Comparison of ENCODE assay signal across 20 mouse cellular contexts in genomic region chr8:91557041-91557587, GRCm38 (mm10).
"Had no signal": no experiment of that assay in that cellular context is flagged by ENCODE, and none has a peak within 500 bp of the region (broad histone marks: within the 10 kb centered on the region; RNA-seq: fewer than 3 reads in every experiment).

No protein-coding gene starts in this region.

- ATAC-seq: liver, postnatal 0 days; midbrain, embryonic 16.5 days had no signal

- H3K27me3 ChIP-seq: limb, embryonic 15.5 days; lung, embryonic 15.5 days; midbrain, embryonic 12.5 days; stomach, embryonic 15.5 days had no signal

- H3K36me3 ChIP-seq: lung, embryonic 15.5 days; midbrain, embryonic 12.5 days; neural tube, embryonic 13.5 days; stomach, embryonic 15.5 days had no signal

- H3K4me2 ChIP-seq: limb, embryonic 12.5 days; limb, embryonic 15.5 days; liver, embryonic 11.5 days; lung, embryonic 15.5 days; midbrain, embryonic 12.5 days; neural tube, embryonic 13.5 days; stomach, embryonic 15.5 days had no signal

- H3K9ac ChIP-seq: limb, embryonic 12.5 days; limb, embryonic 15.5 days; liver, embryonic 14.5 days; liver, postnatal 0 days; lung, embryonic 15.5 days; midbrain, embryonic 12.5 days; neural tube, embryonic 13.5 days; stomach, embryonic 15.5 days had no signal

- H3K9me3 ChIP-seq: limb, embryonic 12.5 days; limb, embryonic 15.5 days; lung, embryonic 15.5 days; midbrain, embryonic 12.5 days; neural tube, embryonic 13.5 days; stomach, embryonic 15.5 days had no signal

- DNase-seq: kidney, adult 18-20 months; kidney, adult 9 months; kidney, postnatal 14 days; kidney, postnatal 4 days; liver, postnatal 0 days; lung, postnatal 10 days; lung, postnatal 4 days; right cerebral cortex, postnatal 25 days; spleen, adult 18-20 months; thymus, postnatal 25 days had no signal

- H3K4me3 ChIP-seq: limb, embryonic 12.5 days; limb, embryonic 15.5 days; lung, embryonic 15.5 days; midbrain, embryonic 12.5 days; myocyte; neural tube, embryonic 13.5 days; stomach, embryonic 15.5 days had no signal

- H3K27ac ChIP-seq: limb, embryonic 12.5 days; limb, embryonic 15.5 days; liver, embryonic 14.5 days; lung, embryonic 15.5 days; midbrain, embryonic 12.5 days; neural tube, embryonic 13.5 days; stomach, embryonic 15.5 days had no signal
